Mouse (Mus musculus) hindbrain, embryonic 10.5 days (tissue): ENCODE measurements around the gene Dennd2a. TPM values are rescaled to one million over a fixed set of nuclear protein-coding genes. Genes with fewer than 3 reads are reported as not detected.

Experiments used
- DNase-seq: peaks from one replicate; pipeline ENCODE4 v3.0.0-alpha.2; 2017; ENCODE audit warnings: low spot score
- H3K27ac ChIP-seq: fragments of 300-500 bp; sonication (generic); 2 replicates; pipeline ENCODE4 v1.5.1; 2016; ENCODE audit warnings: mild to moderate bottlenecking, moderate library complexity
- H3K27me3 ChIP-seq: fragments of 300-500 bp; sonication (generic); 2 replicates; pipeline ENCODE4 v1.6.1; 2016; ENCODE audit warnings: mild to moderate bottlenecking; ENCODE audit not compliant: poor library complexity, insufficient read depth, severe bottlenecking
- H3K36me3 ChIP-seq: fragments of 300-500 bp; sonication (generic); 2 replicates; pipeline ENCODE4 v1.6.1; 2016; ENCODE audit warnings: mild to moderate bottlenecking, moderate library complexity
- H3K4me1 ChIP-seq: fragments of 300-500 bp; sonication (generic); replicated peaks from 2 replicates; pipeline ENCODE4 v1.6.1; 2016; ENCODE audit warnings: mild to moderate bottlenecking
- H3K4me3 ChIP-seq: fragments of 300-500 bp; sonication (generic); 2 replicates; pipeline ENCODE4 v1.5.1; 2016; ENCODE audit warnings: mild to moderate bottlenecking, moderate library complexity
- H3K9me3 ChIP-seq: fragments of 300-500 bp; sonication (generic); 2 replicates; pipeline ENCODE4 v1.6.1; 2016; ENCODE audit warnings: mild to moderate bottlenecking, moderate library complexity
- WGBS: fragments of 180-500 bp; shearing (Covaris S2); methylation state at CpG from one replicate; pipeline ENCODE4 v1.1.7; 2016; 5-methylcytosine and 5-hydroxymethylcytosine counted together
- polyA plus RNA-seq: library from polyadenylated mRNA; unstranded; fragments of >200 nt; fragmentation: Nextera tagmentation; extraction: Ambion mirVana; gene quantifications from 2 replicates; pipeline ENCODE4 v1.2.1, GENCODE M21; 2016

Dennd2a gene
- polyA plus RNA-seq, 1 experiment from 2014 or later = 45.6 TPM

DNA sequence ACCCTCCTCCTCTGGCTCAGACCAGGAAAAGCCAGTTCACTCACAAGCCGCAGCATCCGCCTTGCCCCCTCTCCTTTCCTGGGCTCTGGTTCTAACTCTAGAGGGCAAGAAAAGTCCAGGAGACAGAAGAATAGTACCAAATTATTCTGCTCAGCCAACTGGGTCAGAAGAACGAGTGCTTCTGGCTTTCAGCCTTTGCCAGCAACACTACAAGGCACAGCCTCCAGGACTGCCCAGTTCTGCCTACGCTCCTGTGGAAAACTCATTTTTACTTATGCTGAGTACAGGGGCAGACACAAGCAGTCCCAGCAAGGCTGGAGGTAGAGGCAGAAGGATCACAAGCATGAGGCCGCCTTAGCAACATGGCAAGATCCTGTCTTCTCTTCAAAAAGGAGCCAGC lies 9.6 kb downstream of the Dennd2a start:
- Histone ChIP-seq H3K9me3 (no peaks in the 10 kb centered on the region), H3K36me3 (peaks cover 42% of the 10 kb centered on the region), H3K4me3 (no peak overlapping the region), H3K27me3 (no peaks in the 10 kb centered on the region), H3K27ac (0 out of 2 replicates have a peak overlapping the region, but pooled peaks have one; percentile 18), H3K4me1 (peaks cover 59% of the 10 kb centered on the region)
- DNase-seq = no peak
- 82% methylated on average over 5 of the region's 5 CpGs for WGBS

DNA sequence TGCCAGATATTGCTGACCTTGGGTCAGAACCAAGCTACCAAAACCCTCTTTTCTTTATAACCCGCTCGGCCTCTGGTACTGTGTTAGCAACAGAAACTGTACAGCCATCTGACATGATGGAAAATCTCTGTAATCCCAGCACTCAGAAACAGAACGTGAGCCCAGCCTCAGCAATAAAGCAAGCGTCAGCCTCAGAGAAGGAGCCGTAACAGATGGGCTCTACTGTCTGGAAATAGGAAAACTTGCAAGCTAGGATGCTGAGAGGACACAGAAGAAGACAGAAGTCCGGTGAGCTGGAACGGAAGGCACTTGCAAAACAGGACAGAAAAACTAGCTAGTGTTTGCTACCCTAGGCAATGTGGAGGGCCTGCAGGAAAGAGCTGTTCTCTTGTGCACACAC lies 12.2 kb downstream of the Dennd2a start:
- no peak for DNase-seq
- 89% methylated on average over 7 of the region's 7 CpGs for WGBS
- Histone ChIP-seq H3K27ac (peak overlapping the region; percentile 88), H3K4me1 (peaks cover 67% of the 10 kb centered on the region), H3K4me3 (no peak overlapping the region), H3K9me3 (no peaks in the 10 kb centered on the region), H3K27me3 (no peaks in the 10 kb centered on the region), H3K36me3 (peaks cover 22% of the 10 kb centered on the region)

DNA sequence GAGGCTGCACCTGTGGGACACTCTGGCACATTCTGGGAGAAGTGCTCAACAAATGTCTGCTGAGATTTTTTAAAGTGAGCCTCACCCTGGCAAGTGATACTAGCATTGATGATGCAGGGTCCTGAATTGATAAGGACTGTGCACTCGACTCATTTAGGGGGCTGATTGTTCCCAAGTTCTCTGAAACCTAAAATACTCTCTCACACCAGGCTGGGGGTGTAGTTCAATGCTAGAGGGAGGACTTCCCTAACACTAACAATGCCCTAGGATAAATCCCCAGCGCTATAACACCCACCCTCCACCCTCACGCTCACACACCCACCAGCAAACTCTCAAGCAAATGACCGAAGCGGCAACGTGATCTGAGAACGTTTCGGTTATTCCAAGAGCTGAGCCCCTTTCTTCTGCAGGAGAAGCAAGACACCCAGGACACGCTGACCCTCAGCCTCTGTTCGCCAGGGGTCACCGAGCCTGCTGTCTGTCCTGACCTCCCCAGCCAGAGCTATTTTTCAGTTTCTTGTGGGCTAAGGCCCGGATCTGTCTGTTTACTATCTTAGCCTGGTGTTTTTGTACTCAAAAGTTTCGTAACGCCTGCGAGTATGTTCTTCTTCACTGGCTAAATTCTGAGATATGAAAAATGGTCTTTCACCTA lies 13.8 kb downstream of the Dennd2a start:
- Histone ChIP-seq H3K4me3 (peak overlapping the region; percentile 30; the same call in 1 of the 2 replicates), H3K27me3 (no peaks in the 10 kb centered on the region), H3K36me3 (peaks cover 18% of the 10 kb centered on the region), H3K4me1 (peaks cover 83% of the 10 kb centered on the region), H3K9me3 (no peaks in the 10 kb centered on the region), H3K27ac (peak overlapping the region; percentile 88)
- no peak for DNase-seq
- WGBS = 13% methylated on average over 15 of the region's 15 CpGs

GRCm38 (mm10) chr6:39542631-39543597 lies 14.8 kb downstream of the Dennd2a start:
- peaks cover 8% of the 10 kb centered on the region; the same call in 1 of the 2 replicates for H3K36me3 ChIP-seq
- DNase-seq = peak; percentile 67
- no peaks in the 10 kb centered on the region for H3K9me3 ChIP-seq
- WGBS = 14% methylated on average over 15 of the region's 15 CpGs
- H3K27me3 ChIP-seq = no peaks in the 10 kb centered on the region
- H3K4me3 ChIP-seq = peak overlapping the region; percentile 30
- peaks cover 88% of the 10 kb centered on the region for H3K4me1 ChIP-seq
- H3K27ac ChIP-seq = peak overlapping the region; percentile 88

- no peaks in the 10 kb centered on the region for H3K9me3 ChIP-seq
- no peaks in the 10 kb centered on the region; the same call in 1 of the 2 replicates for H3K36me3 ChIP-seq
- 44% methylated on average over 2 of the region's 2 CpGs for WGBS
- no peak overlapping the region for H3K4me3 ChIP-seq
- no peaks in the 10 kb centered on the region for H3K27me3 ChIP-seq
- DNase-seq = no peak
- peak overlapping the region; percentile 85 for H3K27ac ChIP-seq
- peaks cover 73% of the 10 kb centered on the region for H3K4me1 ChIP-seq
Observed at GRCm38 (mm10) chr6:39540563-39540962, 17.1 kb downstream of the Dennd2a start.

GRCm38 (mm10) chr6:39539679-39540155 lies 17.9 kb downstream of the Dennd2a start:
- Histone ChIP-seq H3K27me3 (no peaks in the 10 kb centered on the region), H3K36me3 (peaks cover 6% of the 10 kb centered on the region; the same call in 1 of the 2 replicates), H3K4me1 (peaks cover 64% of the 10 kb centered on the region), H3K9me3 (no peaks in the 10 kb centered on the region), H3K4me3 (peak overlapping the region; percentile 29), H3K27ac (peak overlapping the region; percentile 85)
- WGBS = 5% methylated on average over 7 of the region's 7 CpGs
- peak; percentile 62 for DNase-seq

GRCm38 (mm10) chr6:39538227-39538626 lies 19.4 kb downstream of the Dennd2a start:
- peaks cover 49% of the 10 kb centered on the region for H3K4me1 ChIP-seq
- 0 out of 2 replicates have a peak, but pooled peaks cover 4% of the 10 kb centered on the region for H3K9me3 ChIP-seq
- 0 out of 2 replicates have a peak overlapping the region, but pooled peaks have one; percentile 45 for H3K27ac ChIP-seq
- 86% methylated on average over 8 of the region's 8 CpGs for WGBS
- DNase-seq = no peak
- H3K36me3 ChIP-seq = peaks cover 19% of the 10 kb centered on the region
- H3K27me3 ChIP-seq = no peaks in the 10 kb centered on the region
- H3K4me3 ChIP-seq = no peak overlapping the region

- Histone ChIP-seq H3K36me3 (peaks cover 26% of the 10 kb centered on the region), H3K4me1 (peaks cover 40% of the 10 kb centered on the region), H3K4me3 (no peak overlapping the region), H3K27me3 (no peaks in the 10 kb centered on the region), H3K27ac (no peak overlapping the region), H3K9me3 (0 out of 2 replicates have a peak, but pooled peaks cover 4% of the 10 kb centered on the region)
- no peak for DNase-seq
- 94% methylated on average over 5 of the region's 5 CpGs for WGBS
Observed at GRCm38 (mm10) chr6:39537276-39537675, 20.4 kb downstream of the Dennd2a start.

DNA sequence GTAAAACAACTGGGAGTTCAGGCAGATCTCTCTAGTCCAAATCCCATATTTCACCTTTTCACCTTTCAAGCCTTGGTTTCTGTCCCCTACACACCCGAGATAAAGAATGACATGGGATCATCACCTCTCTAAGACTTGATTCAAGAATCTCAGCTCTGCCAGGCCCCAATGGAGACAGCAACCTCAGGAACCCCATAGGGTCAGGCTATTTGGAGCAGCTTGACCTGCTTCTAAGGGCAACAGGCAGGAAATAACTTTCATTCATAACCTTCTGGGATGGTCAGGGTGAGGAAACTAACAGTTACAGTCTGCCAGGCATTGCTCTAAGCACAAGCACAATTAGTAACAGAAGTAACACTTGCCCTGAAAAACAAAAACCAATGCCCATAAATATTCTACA lies 21.0 kb downstream of the Dennd2a start:
- 0 out of 2 replicates have a peak, but pooled peaks cover 4% of the 10 kb centered on the region for H3K9me3 ChIP-seq
- peaks cover 38% of the 10 kb centered on the region for H3K4me1 ChIP-seq
- WGBS = 47% methylated on average over 1 of the region's 1 CpGs
- no peak overlapping the region for H3K4me3 ChIP-seq
- no peak overlapping the region for H3K27ac ChIP-seq
- DNase-seq = no peak
- H3K36me3 ChIP-seq = peaks cover 26% of the 10 kb centered on the region
- H3K27me3 ChIP-seq = no peaks in the 10 kb centered on the region

GRCm38 (mm10) chr6:39534944-39535343 lies 22.7 kb downstream of the Dennd2a start:
- Histone ChIP-seq H3K36me3 (peaks cover 26% of the 10 kb centered on the region), H3K27ac (no peak overlapping the region), H3K4me1 (peaks cover 26% of the 10 kb centered on the region), H3K27me3 (no peaks in the 10 kb centered on the region), H3K4me3 (no peak overlapping the region), H3K9me3 (0 out of 2 replicates have a peak, but pooled peaks cover 4% of the 10 kb centered on the region)
- DNase-seq = no peak

- Histone ChIP-seq H3K27me3 (no peaks in the 10 kb centered on the region), H3K27ac (peak overlapping the region; percentile 79), H3K36me3 (peaks cover 38% of the 10 kb centered on the region), H3K4me1 (peaks cover 28% of the 10 kb centered on the region), H3K9me3 (0 out of 2 replicates have a peak, but pooled peaks cover 2% of the 10 kb centered on the region), H3K4me3 (no peak overlapping the region)
- 40% methylated on average over 12 of the region's 12 CpGs for WGBS
- DNase-seq = no peak
Observed at GRCm38 (mm10) chr6:39528671-39529535, 28.8 kb downstream of the Dennd2a start.

DNA sequence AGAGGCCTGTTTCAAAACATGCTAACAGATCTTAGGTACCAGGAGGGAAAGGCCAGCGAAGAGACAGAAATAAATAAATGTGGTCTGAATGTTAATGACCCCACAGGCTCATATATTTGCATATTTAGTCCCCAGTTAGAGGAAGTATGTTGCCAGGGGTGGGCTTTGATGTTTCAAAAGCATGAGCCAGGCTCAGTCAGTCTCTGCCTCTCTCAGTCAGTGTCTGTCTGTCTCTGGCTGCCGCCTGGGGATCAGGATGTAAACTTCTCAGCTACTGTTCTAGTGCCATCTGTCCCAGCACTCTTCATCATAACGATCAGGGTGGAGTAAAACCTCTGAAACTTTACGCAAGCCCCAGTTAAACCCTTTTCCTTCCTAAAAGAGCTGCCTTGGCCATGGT lies 29.9 kb downstream of the Dennd2a start:
- peaks cover 28% of the 10 kb centered on the region for H3K4me1 ChIP-seq
- no peak overlapping the region for H3K4me3 ChIP-seq
- peaks cover 38% of the 10 kb centered on the region for H3K36me3 ChIP-seq
- H3K9me3 ChIP-seq = no peaks in the 10 kb centered on the region
- WGBS = 62% methylated on average over 4 of the region's 4 CpGs
- 0 out of 2 replicates have a peak overlapping the region, but pooled peaks have one; percentile 42 for H3K27ac ChIP-seq
- DNase-seq = no peak
- H3K27me3 ChIP-seq = no peaks in the 10 kb centered on the region
